Mouse (Mus musculus): ENCODE data around the gene Agpat4.

DNA sequence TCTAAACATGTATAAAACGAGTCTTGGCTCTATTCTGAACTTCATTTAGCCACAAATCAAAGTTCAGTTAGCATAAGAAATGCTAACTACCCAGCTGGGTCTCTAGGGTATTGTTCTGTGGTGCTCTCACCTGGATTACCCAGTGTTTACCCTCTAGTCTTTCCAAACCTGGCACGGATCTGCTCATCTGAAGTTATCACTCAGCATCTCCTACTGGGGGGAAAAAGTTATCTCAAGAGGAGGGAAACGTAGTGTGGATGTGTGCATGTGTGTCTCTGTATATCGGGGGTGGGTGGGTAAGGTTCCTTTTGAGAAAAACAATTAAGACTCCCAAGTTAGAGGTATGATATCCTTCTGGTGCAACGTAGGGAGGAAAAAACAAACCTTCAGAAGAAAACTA is 1.8 kb downstream of the Agpat4 start:
- TF ChIP-seq POLR2A (IDR thresholded peaks at IDR 0.05; ENCODE audit: control insufficient read depth, extremely low read depth, insufficient read depth, low read length, poor library complexity): no peak
- no peak for TF ChIP-seq CTCF (IDR thresholded peaks at IDR 0.05; ENCODE audit: borderline replicate concordance, control insufficient read depth, extremely low read depth, insufficient read depth, low read length, poor library complexity)
